Mouse (Mus musculus) lung, embryonic 16.5 days (tissue): Measurements from ENCODE around the gene Lipc. TPM values are rescaled to one million over a fixed set of nuclear protein-coding genes. Genes with fewer than 3 reads are reported as not detected.
A peak's percentile ranks its signal among the peaks of the same experiment; 100 is the strongest.

Experiments used
- ATAC-seq: fragments of 200-750 bp; cut with Nextera tagmentation; 2 replicates; pipeline ENCODE4 v1.8.0; 2017; ENCODE audit warnings: low read depth, mild to moderate bottlenecking, moderate library complexity
- H3K27ac ChIP-seq: fragments of 300-500 bp; sonication (generic); 2 replicates; pipeline ENCODE4 v1.5.1; 2014; ENCODE audit warnings: mild to moderate bottlenecking, control low read depth, low read length
- H3K27me3 ChIP-seq: fragments of 300-500 bp; sonication (generic); 2 replicates; pipeline ENCODE4 v1.6.1; 2014; ENCODE audit warnings: low read depth, low read length, mixed read lengths; ENCODE audit not compliant: control insufficient read depth, insufficient read depth
- H3K36me3 ChIP-seq: fragments of 300-500 bp; sonication (generic); 2 replicates; pipeline ENCODE4 v1.6.1; 2014; ENCODE audit warnings: low read length; ENCODE audit not compliant: control insufficient read depth, insufficient read depth
- H3K4me1 ChIP-seq: fragments of 300-500 bp; sonication (generic); replicated peaks from 2 replicates; pipeline ENCODE4 v1.6.1; 2014; ENCODE audit warnings: low read length, mixed read lengths; ENCODE audit not compliant: control insufficient read depth, insufficient read depth
- H3K4me2 ChIP-seq: fragments of 300-500 bp; sonication (generic); 2 replicates; pipeline ENCODE4 v1.6.1; 2014; ENCODE audit warnings: low read depth, low read length, control low read depth
- H3K4me3 ChIP-seq: fragments of 300-500 bp; sonication (generic); 2 replicates; pipeline ENCODE4 v1.5.1; 2014; ENCODE audit warnings: mild to moderate bottlenecking, low read length, control low read depth
- H3K9ac ChIP-seq: fragments of 300-500 bp; sonication (generic); 2 replicates; pipeline ENCODE4 v1.6.1; 2014; ENCODE audit warnings: low read length, control low read depth
- H3K9me3 ChIP-seq: fragments of 300-500 bp; sonication (generic); 2 replicates; pipeline ENCODE4 v1.6.1; 2016; ENCODE audit warnings: low read length; ENCODE audit not compliant: control insufficient read depth
- WGBS: fragments of 180-500 bp; shearing (Covaris S2); extraction: QIAGEN DNeasy Blood & Tissue Kit; methylation state at CpG from one replicate; pipeline ENCODE4 v1.1.7; 2014; 5-methylcytosine and 5-hydroxymethylcytosine counted together
- polyA plus RNA-seq: library from polyadenylated mRNA; unstranded; fragments of >200 nt; fragmentation: Nextera tagmentation; extraction: Ambion mirVana; gene quantifications from 2 replicates; pipeline ENCODE4 v1.2.1, GENCODE M21; 2015

Gene Lipc
- polyA plus RNA-seq, 1 experiment from 2014 or later, result 0.25 TPM

DNA sequence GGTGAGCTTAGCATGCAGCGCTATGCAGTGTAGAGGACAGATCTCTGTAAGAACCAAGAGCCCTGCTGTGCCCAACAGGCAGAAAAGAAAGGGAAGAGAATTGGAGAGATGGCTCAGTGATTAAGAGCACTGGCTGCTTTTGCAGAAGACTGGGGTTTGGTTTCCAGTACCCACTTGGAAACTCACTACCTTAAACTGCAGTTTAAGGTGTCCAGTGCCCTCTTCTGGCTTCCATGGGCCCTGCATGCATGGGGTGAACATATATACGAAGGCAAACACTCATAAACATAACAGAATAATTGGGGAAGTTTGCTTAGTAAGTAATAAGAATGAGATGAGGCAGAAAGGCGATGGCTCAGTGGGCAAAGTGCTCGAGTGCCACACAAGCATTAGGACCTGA is 108.8 kb downstream of the Lipc start:
- peak overlapping the region; percentile 78 for H3K27ac ChIP-seq
- no peak overlapping the region for H3K4me2 ChIP-seq
- 82% methylated on average over 4 of the region's 4 CpGs for WGBS
- H3K36me3 ChIP-seq, result no peaks in the 10 kb centered on the region
- no peaks in the 10 kb centered on the region for H3K9me3 ChIP-seq
- H3K9ac ChIP-seq, result no peak overlapping the region
- H3K4me1 ChIP-seq, result peaks cover 37% of the 10 kb centered on the region
- H3K4me3 ChIP-seq, result no peak overlapping the region
- ATAC-seq, result no peak
- H3K27me3 ChIP-seq, result no peaks in the 10 kb centered on the region

DNA sequence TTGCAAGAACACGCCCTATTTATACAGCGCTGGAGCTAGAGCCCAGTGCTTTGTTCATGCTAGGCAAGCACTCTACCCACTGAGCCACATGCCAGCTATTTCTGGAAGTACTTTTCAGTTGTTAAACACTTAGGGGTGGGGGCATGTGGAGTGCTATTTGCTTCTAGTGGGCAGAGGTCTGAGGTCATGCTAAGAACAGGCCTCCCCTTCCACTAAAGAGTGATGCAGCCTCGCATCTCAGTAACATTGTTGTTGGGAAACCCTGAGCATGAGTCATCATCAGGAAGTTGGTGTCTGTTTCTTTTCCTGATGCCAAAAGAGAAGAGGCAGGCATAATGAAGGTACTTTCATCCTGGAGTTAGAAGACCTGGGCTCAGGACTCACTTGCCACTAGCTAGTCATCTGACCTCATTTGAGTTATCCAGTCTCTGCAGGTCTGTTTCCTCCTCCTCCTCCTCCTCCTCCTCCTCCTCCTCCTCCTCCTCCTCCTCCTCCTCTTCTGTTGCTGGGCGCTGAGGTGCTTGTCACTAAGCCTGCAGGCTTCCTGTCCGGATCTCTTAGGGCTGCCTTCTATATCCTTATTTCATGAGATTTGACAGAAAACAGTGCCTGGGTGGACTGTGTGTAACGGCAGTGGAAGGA is 109.6 kb downstream of the Lipc start:
- no peaks in the 10 kb centered on the region for H3K9me3 ChIP-seq
- ATAC-seq, result peak; percentile 80
- no peaks in the 10 kb centered on the region for H3K36me3 ChIP-seq
- peaks cover 28% of the 10 kb centered on the region for H3K4me1 ChIP-seq
- H3K4me2 ChIP-seq, result no peak overlapping the region
- no peak overlapping the region for H3K4me3 ChIP-seq
- no peaks in the 10 kb centered on the region for H3K27me3 ChIP-seq
- H3K27ac ChIP-seq, result peak overlapping the region; percentile 85
- WGBS, result 29% methylated on average over 5 of the region's 6 CpGs
- H3K9ac ChIP-seq, result no peak overlapping the region

DNA sequence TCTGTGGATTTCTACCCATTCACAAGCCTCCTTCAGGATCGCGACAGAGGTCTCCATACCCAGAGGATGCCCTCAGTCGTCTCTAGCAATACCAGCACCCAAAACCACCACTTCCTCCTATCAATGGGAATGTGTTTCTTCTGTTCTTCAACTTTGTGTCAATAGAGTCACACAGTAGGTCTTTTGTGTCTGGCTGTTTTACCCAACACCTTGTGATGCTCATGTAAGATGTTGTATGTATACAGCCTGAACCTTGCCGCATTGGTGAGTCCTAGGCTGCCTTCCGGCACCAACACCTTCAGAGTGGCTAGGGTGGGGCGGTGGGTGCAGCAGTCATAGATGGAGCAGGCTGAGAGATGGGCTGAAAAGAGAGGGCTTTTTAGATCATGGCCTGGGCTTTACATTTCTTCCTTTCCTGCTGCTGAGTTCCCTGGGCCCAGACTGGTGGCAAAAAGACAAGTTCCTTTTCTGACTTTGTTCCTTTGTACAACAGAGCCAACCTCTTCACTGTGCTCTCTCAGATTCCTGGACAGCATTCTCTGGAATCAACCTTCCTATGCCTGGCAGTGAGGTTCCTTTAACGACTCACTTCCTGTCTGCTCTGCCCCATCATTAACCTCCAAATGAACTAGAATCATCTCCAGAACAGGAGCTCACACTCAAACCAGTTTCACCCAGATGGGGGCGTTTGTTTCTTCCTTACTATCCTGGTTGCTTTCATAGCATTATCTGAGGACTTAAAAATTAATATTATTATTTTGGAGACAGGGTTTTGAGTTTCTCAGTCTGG is 110.4 kb downstream of the Lipc start:
- no peaks in the 10 kb centered on the region for H3K27me3 ChIP-seq
- H3K4me1 ChIP-seq, result peaks cover 26% of the 10 kb centered on the region

DNA sequence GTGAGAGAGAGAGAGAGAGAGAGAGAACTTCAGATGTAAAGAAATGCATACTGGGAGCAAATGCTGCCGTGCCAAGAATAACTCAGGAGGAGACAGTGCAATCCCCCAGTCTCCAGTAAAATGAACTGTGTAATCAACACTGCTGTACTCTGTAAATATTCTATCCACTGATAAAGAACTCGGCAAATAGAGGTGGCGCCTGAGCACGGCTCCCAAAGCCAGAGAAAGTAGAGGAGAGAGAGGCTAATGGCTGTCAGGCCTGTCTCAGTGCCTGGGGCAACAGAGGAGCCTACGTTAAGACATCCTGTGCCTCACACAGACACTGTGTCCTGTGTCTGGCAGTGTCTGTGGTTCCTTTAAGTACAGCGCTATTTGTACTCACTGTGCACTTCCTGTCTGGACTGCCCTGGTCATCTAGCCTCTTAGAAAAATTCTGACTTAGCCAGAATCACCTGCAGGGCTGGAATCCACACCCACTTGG is 111.1 kb downstream of the Lipc start:
- H3K4me3 ChIP-seq, result no peak overlapping the region
- H3K4me1 ChIP-seq, result peaks cover 26% of the 10 kb centered on the region
- no peaks in the 10 kb centered on the region for H3K9me3 ChIP-seq
- WGBS, result 11% methylated on average over 6 of the region's 6 CpGs
- H3K27ac ChIP-seq, result peak overlapping the region; percentile 85
- H3K4me2 ChIP-seq, result peak overlapping the region; percentile 9; the same call in 1 of the 2 replicates
- no peaks in the 10 kb centered on the region for H3K36me3 ChIP-seq
- 0 out of 2 replicates have a peak overlapping the region, but pooled peaks have one; percentile 21 for H3K9ac ChIP-seq
- no peaks in the 10 kb centered on the region for H3K27me3 ChIP-seq
- ATAC-seq, result peak; percentile 68

More for the DNA sequence above, 110.4 kb downstream of the Lipc start:
- WGBS, result 57% methylated on average over 8 of the region's 8 CpGs
- no peak overlapping the region for H3K4me2 ChIP-seq
- ATAC-seq, result no peak
- H3K27ac ChIP-seq, result peak overlapping the region; percentile 85
- no peak overlapping the region for H3K4me3 ChIP-seq
- no peak overlapping the region for H3K9ac ChIP-seq
- no peaks in the 10 kb centered on the region for H3K9me3 ChIP-seq
- no peaks in the 10 kb centered on the region for H3K36me3 ChIP-seq

GRCm38 (mm10) chr9:70838132-70838911 is 113.7 kb downstream of the Lipc start:
- Histone ChIP-seq H3K36me3 (no peaks in the 10 kb centered on the region), H3K4me1 (peaks cover 32% of the 10 kb centered on the region), H3K27ac (0 out of 2 replicates have a peak overlapping the region, but pooled peaks have one; percentile 66), H3K4me2 (no peak overlapping the region), H3K4me3 (no peak overlapping the region), H3K9me3 (no peaks in the 10 kb centered on the region), H3K9ac (no peak overlapping the region), H3K27me3 (no peaks in the 10 kb centered on the region)
- WGBS, result 73% methylated on average over 8 of the region's 10 CpGs
- ATAC-seq, result no peak

DNA sequence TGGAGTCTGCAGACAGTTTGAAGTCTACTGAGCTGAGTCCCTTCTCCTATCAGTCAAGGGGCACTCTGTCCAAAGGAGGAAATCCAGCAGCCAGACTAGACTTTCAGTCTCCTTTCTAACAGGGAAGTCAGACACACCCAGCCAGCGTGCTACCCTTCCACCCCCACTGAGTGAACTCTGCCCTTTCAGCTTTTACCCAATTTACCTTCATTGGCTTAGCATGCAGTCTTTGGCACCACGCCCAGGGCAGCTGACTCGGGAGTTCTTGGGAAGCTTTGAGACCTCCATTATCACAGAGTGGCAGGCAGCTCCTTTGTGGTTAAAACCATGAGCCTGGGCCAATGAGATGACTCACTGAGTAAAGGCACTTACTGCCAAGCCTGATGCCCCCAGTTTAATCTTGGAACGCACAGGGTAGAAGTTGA is 117.3 kb downstream of the Lipc start:
- H3K4me3 ChIP-seq, result no peak overlapping the region
- H3K36me3 ChIP-seq, result no peaks in the 10 kb centered on the region
- no peaks in the 10 kb centered on the region for H3K27me3 ChIP-seq
- peak; percentile 91 for ATAC-seq
- no peak overlapping the region for H3K4me2 ChIP-seq
- WGBS, result 13% methylated on average over 4 of the region's 4 CpGs
- H3K9me3 ChIP-seq, result no peaks in the 10 kb centered on the region
- peak overlapping the region; percentile 80 for H3K27ac ChIP-seq
- H3K4me1 ChIP-seq, result peaks cover 11% of the 10 kb centered on the region; the same call in 1 of the 2 replicates
- H3K9ac ChIP-seq, result no peak overlapping the region

GRCm38 (mm10) chr9:70834217-70834616 is 117.8 kb downstream of the Lipc start:
- Histone ChIP-seq H3K9ac (no peak overlapping the region), H3K36me3 (no peaks in the 10 kb centered on the region), H3K4me2 (no peak overlapping the region), H3K9me3 (no peaks in the 10 kb centered on the region), H3K4me1 (peaks cover 9% of the 10 kb centered on the region; the same call in 1 of the 2 replicates), H3K27me3 (no peaks in the 10 kb centered on the region), H3K27ac (peak overlapping the region; percentile 80), H3K4me3 (no peak overlapping the region)
- ATAC-seq, result 0 out of 2 replicates have a peak, but pooled peaks have one; percentile 0
- 79% methylated on average over 3 of the region's 3 CpGs for WGBS

- no peak for ATAC-seq
- Histone ChIP-seq H3K27me3 (no peaks in the 10 kb centered on the region), H3K4me3 (no peak overlapping the region), H3K9me3 (no peaks in the 10 kb centered on the region), H3K4me2 (no peak overlapping the region), H3K4me1 (peaks cover 9% of the 10 kb centered on the region; the same call in 1 of the 2 replicates), H3K36me3 (no peaks in the 10 kb centered on the region), H3K27ac (no peak overlapping the region), H3K9ac (no peak overlapping the region)
- WGBS, result 90% methylated on average over 6 of the region's 6 CpGs
Measured at GRCm38 (mm10) chr9:70833111-70833908, 118.7 kb downstream of the Lipc start.
